21 mouse cellular contexts compared by ENCODE assay signal in genomic region chrX:57210591-57210990, GRCm38 (mm10). TPM values are rescaled to one million over a fixed set of nuclear protein-coding genes. Genes with fewer than 3 reads are reported as not detected.
"Had no signal": no experiment of that assay in that cellular context is flagged by ENCODE, and none has a peak within 500 bp of the region (broad histone marks: within the 10 kb centered on the region; RNA-seq: fewer than 3 reads in every experiment).

No protein-coding gene starts in this region.

- DNase-seq: kidney, adult 2 months; kidney, postnatal 25 days; layer of hippocampus, postnatal 36 days; left cerebral cortex, postnatal 4 days; liver, postnatal 0 days; lung, embryonic 14.5 days; retina, postnatal 1 day; right cerebral cortex, postnatal 25 days; spleen, adult 18-20 months had no signal

- ATAC-seq: liver, postnatal 0 days; lung, postnatal 0 days; midbrain, embryonic 15.5 days had no signal

RNA-seq across cellular contexts. Expression of gene Cd40lg, which starts 1.4 kb away (rescaled TPM):
- polyA plus RNA-seq: kidney, embryonic 14.5 days; kidney, postnatal 0 days; limb, embryonic 12.5 days; limb, embryonic 15.5 days; liver, embryonic 11.5 days; liver, embryonic 14.5 days; liver, postnatal 0 days; lung, embryonic 14.5 days; lung, postnatal 0 days; macrophage; midbrain, embryonic 12.5 days; midbrain, embryonic 15.5 days; neural tube, embryonic 13.5 days; stomach, embryonic 16.5 days had no signal
